Mouse (Mus musculus): Measurements from ENCODE around the gene Gm4969.

GRCm38 (mm10) chr7:19096421-19096976, 21.7 kb downstream of the Gm4969 start:
- TF ChIP-seq CTCF (IDR thresholded peaks at IDR 0.05; ENCODE audit: low read depth) (no peak), EP300 (IDR thresholded peaks at IDR 0.05; ENCODE audit: low read depth) (no peak)
